Mouse (Mus musculus) bone marrow, adult 2 months (tissue): ENCODE measurements at regions not wholly inside any gene's neighbourhood (a gene's known extent, or its start where the extent isn't known, plus 50 kb on each side); places are given as distances from the start of the nearest gene placed in this dataset.

ENCODE experiments used
- CTCF ChIP-seq: fragments of 200-500 bp; IDR thresholded peaks from 2 replicates; pipeline ENCODE4 v1.5.1; 2011; ENCODE audit warnings: low read length, control low read depth; ENCODE audit not compliant: control insufficient read depth, insufficient read depth
- POLR2A ChIP-seq: fragments of 200-500 bp; IDR thresholded peaks from 2 replicates; pipeline ENCODE4 v1.6.1; 2011; ENCODE audit warnings: low read depth, mild to moderate bottlenecking, control low read depth, low read length, borderline replicate concordance; ENCODE audit not compliant: control insufficient read depth

GRCm38 (mm10) chr9:122650862-122651261 is 96.3 kb upstream of the Topaz1 start:
- TF ChIP-seq CTCF: no peak
- no peak for TF ChIP-seq POLR2A
